Mouse (Mus musculus) CH12.LX (cell line): ENCODE results near the gene Klhl7. TPM values are rescaled to one million over a fixed set of nuclear protein-coding genes. Genes with fewer than 3 reads are reported as not detected.

Source experiments
- DNase-seq: peaks from one replicate; pipeline ENCODE4 v3.0.0-alpha.2; 2013; ENCODE audit errors: extremely low read depth
- H3K27ac ChIP-seq: 2 replicates; pipeline ENCODE4 v1.5.1; 2012; ENCODE audit warnings: low read depth, mild to moderate bottlenecking, control low read depth, moderate library complexity; ENCODE audit not compliant: insufficient read depth
- H3K27me3 ChIP-seq: replicated peaks from 2 replicates; pipeline ENCODE3; 2012; ENCODE audit warnings: inconsistent platforms
- H3K36me3 ChIP-seq, 2 experiments: replicated peaks in 1 of 2; 2 replicates each; pipeline versions ENCODE3 to v1.6.1; 2012; ENCODE audit warnings: inconsistent platforms in 1 of 2, low read length in 1 of 2, mild to moderate bottlenecking in 1 of 2, mixed read lengths in 1 of 2, moderate library complexity in 1 of 2; ENCODE audit not compliant: control insufficient read depth in 1 of 2, insufficient read depth in 1 of 2
- H3K4me1 ChIP-seq, 2 experiments: 2 replicates each; pipeline ENCODE4 v1.6.1; 2012; ENCODE audit warnings: inconsistent platforms in 1 of 2, moderate library complexity in 1 of 2; ENCODE audit not compliant: insufficient read depth in 2 of 2, control insufficient read depth in 1 of 2
- H3K4me2 ChIP-seq: 2 replicates; pipeline ENCODE4 v1.6.1; 2012; ENCODE audit warnings: low read depth, mild to moderate bottlenecking, control low read depth; ENCODE audit not compliant: poor library complexity, insufficient read depth, severe bottlenecking
- H3K4me3 ChIP-seq, 3 experiments: fragments of 150-350 bp in 1 of 3; sonication (generic) in 1 of 3; replicated peaks in 1 of 3; 2 replicates each; pipeline versions ENCODE3 to v1.5.1; 2011 to 2012; ENCODE audit warnings: low read depth in 2 of 3, low read length in 2 of 3, mild to moderate bottlenecking in 2 of 3, moderate library complexity in 2 of 3, control low read depth in 1 of 3, improper control_type of control experiment in 1 of 3, inconsistent platforms in 1 of 3, mixed read lengths in 1 of 3; ENCODE audit not compliant: poor library complexity in 1 of 3
- H3K79me2 ChIP-seq: replicated peaks from 2 replicates; pipeline ENCODE4 v1.6.1; 2012; ENCODE audit warnings: mild to moderate bottlenecking, moderate library complexity; ENCODE audit not compliant: control insufficient read depth, poor library complexity, insufficient read depth, severe bottlenecking; ENCODE audit errors: extremely low read depth
- H3K9ac ChIP-seq: 2 replicates; pipeline ENCODE4 v1.6.1; 2012; ENCODE audit warnings: low read depth, mild to moderate bottlenecking, control low read depth, moderate library complexity; ENCODE audit not compliant: insufficient read depth
- H3K9me3 ChIP-seq: replicated peaks from 2 replicates; pipeline ENCODE3; 2012; ENCODE audit warnings: low read length, inconsistent platforms, mixed read lengths
- BHLHE40 ChIP-seq: IDR thresholded peaks from 2 replicates; pipeline ENCODE4 v1.6.1; 2011; ENCODE audit warnings: mild to moderate bottlenecking, low read depth, low read length, improper control_type of control experiment
- CHD1 ChIP-seq: IDR thresholded peaks from 2 replicates; pipeline ENCODE4 v1.6.1; 2012; ENCODE audit warnings: low read depth, low read length, improper control_type of control experiment, inconsistent platforms
- CHD2 ChIP-seq: IDR thresholded peaks from 2 replicates; pipeline ENCODE4 v1.6.1; 2011; ENCODE audit warnings: low read length, improper control_type of control experiment
- CTCF ChIP-seq, 2 experiments: IDR thresholded peaks in 1 of 2; conservative IDR thresholded peaks in 1 of 2; 2 replicates each; pipeline ENCODE4 v1.5.1; 2011 to 2012; ENCODE audit warnings: low read depth in 2 of 2, low read length in 2 of 2, improper control_type of control experiment in 1 of 2, inconsistent platforms in 1 of 2, mild to moderate bottlenecking in 1 of 2, moderate library complexity in 1 of 2
- E2F4 ChIP-seq: IDR thresholded peaks from 2 replicates; pipeline ENCODE4 v1.6.1; 2011; ENCODE audit warnings: low read depth, low read length, improper control_type of control experiment; ENCODE audit not compliant: insufficient replicate concordance
- ELF1 ChIP-seq: IDR thresholded peaks from 2 replicates; pipeline ENCODE4 v1.6.1; 2014; ENCODE audit warnings: low read depth, mild to moderate bottlenecking, inconsistent platforms, low read length, improper control_type of control experiment
- EP300 ChIP-seq: IDR thresholded peaks from 2 replicates; pipeline ENCODE4 v1.6.1; 2011; ENCODE audit warnings: low read length, improper control_type of control experiment
- ETS1 ChIP-seq: conservative IDR thresholded peaks from 2 replicates; pipeline ENCODE4 v1.6.1; 2012; ENCODE audit warnings: low read depth, mild to moderate bottlenecking, inconsistent platforms, low read length, improper control_type of control experiment, moderate library complexity
- GABPA ChIP-seq: IDR thresholded peaks from 2 replicates; pipeline ENCODE4 v1.6.1; 2012; ENCODE audit warnings: low read depth, low read length, improper control_type of control experiment, inconsistent platforms; ENCODE audit not compliant: insufficient replicate concordance
- HCFC1 ChIP-seq: IDR thresholded peaks from 2 replicates; pipeline ENCODE4 v1.6.1; 2012; ENCODE audit warnings: low read depth, mild to moderate bottlenecking, inconsistent platforms, low read length, improper control_type of control experiment
- IRF4 ChIP-seq: IDR thresholded peaks from 2 replicates; pipeline ENCODE4 v1.6.1; 2014; ENCODE audit warnings: low read depth, mild to moderate bottlenecking, inconsistent platforms, low read length, improper control_type of control experiment
- JUND ChIP-seq: conservative IDR thresholded peaks from 2 replicates; pipeline ENCODE4 v1.6.1; 2011; ENCODE audit warnings: low read depth, low read length, improper control_type of control experiment
- KAT2A ChIP-seq: IDR thresholded peaks from 2 replicates; pipeline ENCODE4 v1.6.1; 2012; ENCODE audit warnings: low read length, improper control_type of control experiment, inconsistent platforms; ENCODE audit not compliant: insufficient replicate concordance
- MAX ChIP-seq: IDR thresholded peaks from 2 replicates; pipeline ENCODE4 v1.6.1; 2011; ENCODE audit warnings: low read length, improper control_type of control experiment
- MAZ ChIP-seq: IDR thresholded peaks from 2 replicates; pipeline ENCODE4 v1.6.1; 2012; ENCODE audit warnings: low read depth, mild to moderate bottlenecking, inconsistent platforms, low read length, improper control_type of control experiment, moderate library complexity
- MEF2A ChIP-seq: IDR thresholded peaks from 2 replicates; pipeline ENCODE4 v1.6.1; 2014; ENCODE audit warnings: low read depth, mild to moderate bottlenecking, inconsistent platforms, low read length, improper control_type of control experiment, borderline replicate concordance
- MXI1 ChIP-seq: IDR thresholded peaks from 2 replicates; pipeline ENCODE4 v1.6.1; 2011; ENCODE audit warnings: mild to moderate bottlenecking, low read depth, low read length, improper control_type of control experiment
- NELFE ChIP-seq: IDR thresholded peaks from 2 replicates; pipeline ENCODE4 v1.6.1; 2011; ENCODE audit warnings: low read depth, low read length, improper control_type of control experiment
- NRF1 ChIP-seq: IDR thresholded peaks from 2 replicates; pipeline ENCODE4 v1.6.1; 2014; ENCODE audit warnings: low read depth, mild to moderate bottlenecking, inconsistent platforms, low read length, improper control_type of control experiment, moderate library complexity
- RAD21 ChIP-seq: IDR thresholded peaks from 2 replicates; pipeline ENCODE4 v1.6.1; 2011; ENCODE audit warnings: low read depth, mild to moderate bottlenecking, low read length, improper control_type of control experiment, moderate library complexity
- RCOR1 ChIP-seq: conservative IDR thresholded peaks from 2 replicates; pipeline ENCODE4 v1.6.1; 2012; ENCODE audit warnings: low read depth, mild to moderate bottlenecking, inconsistent platforms, low read length, improper control_type of control experiment
- SMC3 ChIP-seq: IDR thresholded peaks from 2 replicates; pipeline ENCODE4 v1.6.1; 2011; ENCODE audit warnings: low read depth, low read length, improper control_type of control experiment
- TCF12 ChIP-seq: IDR thresholded peaks from 2 replicates; pipeline ENCODE4 v1.6.1; 2014; ENCODE audit warnings: low read depth, mild to moderate bottlenecking, inconsistent platforms, low read length, improper control_type of control experiment
- USF2 ChIP-seq: conservative IDR thresholded peaks from 2 replicates; pipeline ENCODE4 v1.6.1; 2011; ENCODE audit warnings: low read depth, low read length, improper control_type of control experiment
- ZC3H11A ChIP-seq: IDR thresholded peaks from 2 replicates; pipeline ENCODE4 v1.6.1; 2012; ENCODE audit warnings: low read depth, mild to moderate bottlenecking, inconsistent platforms, low read length, improper control_type of control experiment
- ZKSCAN1 ChIP-seq: IDR thresholded peaks from 2 replicates; pipeline ENCODE4 v1.6.1; 2012; ENCODE audit warnings: low read depth, inconsistent platforms, low read length, improper control_type of control experiment, borderline replicate concordance
- ZMIZ1 ChIP-seq: IDR thresholded peaks from 2 replicates; pipeline ENCODE4 v1.6.1; 2012; ENCODE audit warnings: low read depth, mild to moderate bottlenecking, inconsistent platforms, low read length, improper control_type of control experiment
- ZNF384 ChIP-seq: IDR thresholded peaks from 2 replicates; pipeline ENCODE4 v1.6.1; 2012; ENCODE audit warnings: low read depth, low read length, improper control_type of control experiment, inconsistent platforms
- dilution Hi-C: fragments of 300-500 bp; cut with MboI; formaldehyde crosslinking; loops from 2 replicates; pipeline ENCODE4 v1.14.3; 2020; ENCODE audit warnings: low sequenced_read_pairs; ENCODE audit not compliant: extremely low pct_unique_long_range_greater_than_20kb, extremely low pct_ligation_motif_present
- in situ Hi-C: fragments of 300-500 bp; cut with MboI; formaldehyde crosslinking; loops from 3 replicates; pipeline ENCODE4 v1.14.3; 2019; ENCODE audit warnings: low sequenced_read_pairs, low pct_ligation_motif_present, low pct_unique_long_range_greater_than_20kb, mixed read lengths
- polyA plus RNA-seq: library from polyadenylated mRNA; unstranded; fragments of >175 nt; gene quantifications from 2 replicates; pipeline ENCODE4 v1.2.1, GENCODE M21; 2012; ENCODE audit warnings: low read depth; ENCODE audit not compliant: insufficient read length
- total RNA-seq, 2 experiments: library from RNA; depleted of rRNA; stranded (reverse); fragments of 300-350 nt in 1 of 2; fragments of >200 nt in 1 of 2; gene quantifications; 2 replicates each; pipeline ENCODE4 v1.2.3; 2012 to 2014

The Klhl7 gene
- total and polyA plus RNA-seq, 3 experiments, result 20.4 to 71.4 (median 26.5) TPM

DNA sequence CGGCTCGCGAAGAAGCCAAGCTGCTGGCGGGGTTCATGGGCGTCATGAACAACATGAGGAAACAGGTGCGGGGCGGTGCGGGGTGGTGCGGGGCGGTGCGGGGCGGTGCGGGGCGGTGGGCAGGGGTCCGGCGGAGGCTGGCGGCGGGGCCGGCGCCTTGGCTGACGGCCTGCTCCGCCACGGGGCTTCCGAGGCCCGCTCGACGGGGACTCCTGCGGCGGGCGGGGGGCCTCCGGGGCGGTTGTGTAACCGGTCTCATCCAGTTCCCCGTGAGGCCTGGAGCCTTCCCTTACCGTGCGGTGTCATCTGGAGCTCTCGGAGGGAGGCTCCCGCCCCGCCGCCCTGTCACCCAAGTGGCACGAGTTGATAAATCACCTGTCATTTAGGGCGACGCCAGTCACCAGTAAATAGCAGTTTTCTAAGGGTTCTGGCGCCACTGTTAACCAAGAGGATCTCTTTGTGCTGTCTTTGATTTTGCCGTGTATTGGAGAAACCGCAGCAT lies 456 bp downstream of the Klhl7 start:
- peaks cover 0 to 12% of the 10 kb centered on the region in 2 experiments for H3K36me3 ChIP-seq
- peak overlapping the region; percentile 66 to 78 (median 74) for H3K4me3 ChIP-seq
- peaks cover 0 to 30% of the 10 kb centered on the region in 2 experiments; a peak in 2 of 4 replicates for H3K4me1 ChIP-seq
- peak overlapping the region; percentile 65 for H3K9ac ChIP-seq
- H3K27me3 ChIP-seq, result no peaks in the 10 kb centered on the region
- no peaks in the 10 kb centered on the region for H3K9me3 ChIP-seq
- in situ Hi-C loops, result no loop called here
- H3K27ac ChIP-seq, result peak overlapping the region; percentile 30
- peak overlapping the region; percentile 93 for H3K4me2 ChIP-seq
- dilution Hi-C loops, result no loop called here
- DNase-seq, result no peak
- TF ChIP-seq BHLHE40 (0 out of 2 replicates have a peak, but pooled peaks have one; percentile 25), CHD2 (no peak), TCF12 (no peak), NELFE (no peak)
- H3K79me2 ChIP-seq, result peaks cover 20% of the 10 kb centered on the region

DNA sequence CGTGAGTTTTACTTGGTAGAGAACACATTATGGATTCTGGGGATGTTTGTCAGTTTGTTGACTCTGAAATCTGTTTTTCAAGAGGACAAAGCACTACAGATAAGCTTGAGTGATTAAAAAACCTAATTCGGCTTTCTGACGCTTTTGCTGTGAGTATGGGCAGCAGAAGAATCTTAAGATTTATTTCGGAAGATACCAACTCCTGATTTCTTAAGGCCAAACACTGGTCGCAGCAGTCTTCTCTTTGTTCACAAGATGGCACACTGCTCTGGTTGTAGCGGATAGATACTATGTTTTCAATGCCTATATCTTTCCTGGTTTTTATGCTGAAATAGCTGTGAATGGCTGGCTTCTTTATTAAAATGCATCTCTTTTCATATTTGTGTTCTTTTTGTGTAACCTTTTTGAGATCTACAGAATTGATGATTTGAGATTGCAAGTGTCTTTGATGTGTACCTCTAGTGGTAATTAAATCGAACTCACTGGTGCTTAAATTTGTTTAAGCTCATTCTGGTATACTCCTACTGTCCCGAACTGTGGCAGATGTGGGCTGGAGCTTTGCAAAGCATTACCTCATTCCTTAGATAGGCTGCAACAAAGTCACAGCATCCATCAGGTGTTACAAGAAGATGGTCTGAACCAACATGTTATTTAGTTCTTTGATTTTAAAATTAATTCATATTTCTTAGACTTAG lies 1.2 kb downstream of the Klhl7 start:
- Histone ChIP-seq H3K4me1 (peaks cover 0 to 30% of the 10 kb centered on the region in 2 experiments; a peak in 2 of 4 replicates), H3K27ac (no peak overlapping the region), H3K36me3 (peaks cover 0 to 15% of the 10 kb centered on the region in 2 experiments), H3K4me3 (peak overlapping the region; percentile 63 to 78 (median 74)), H3K79me2 (peaks cover 20% of the 10 kb centered on the region), H3K27me3 (no peaks in the 10 kb centered on the region), H3K4me2 (peak overlapping the region; percentile 93), H3K9me3 (no peaks in the 10 kb centered on the region), H3K9ac (peak overlapping the region; percentile 65)
- TF ChIP-seq ZMIZ1, result no peak
- TF ChIP-seq CHD1, result peak; percentile 89
- TF ChIP-seq RCOR1, result no peak
- TF ChIP-seq IRF4, result no peak
- no peak for TF ChIP-seq ELF1
- TF ChIP-seq MAX, result no peak
- TF ChIP-seq RAD21, result peak; percentile 43
- no peak for TF ChIP-seq MAZ
- no peak for TF ChIP-seq ZNF384
- TF ChIP-seq NRF1, result no peak
- peak; percentile 34; the same call in 1 of the 2 replicates for TF ChIP-seq SMC3
- peak in 1 of 2 experiments; percentile 58; a peak in 2 of 4 replicates for TF ChIP-seq CTCF (conservative IDR thresholded peaks at IDR 0.05 in 1 of 2, IDR thresholded peaks at IDR 0.05 in 1 of 2; ENCODE audit: low read depth in 2 of 2, low read length in 2 of 2)
- TF ChIP-seq ETS1, result no peak
- no peak for TF ChIP-seq CHD2
- TF ChIP-seq NELFE, result no peak
- TF ChIP-seq ZC3H11A, result no peak
- TF ChIP-seq E2F4, result no peak
- TF ChIP-seq MEF2A, result no peak; the same call in 1 of the 2 replicates
- TF ChIP-seq ZKSCAN1, result no peak
- TF ChIP-seq USF2, result no peak
- no peak for TF ChIP-seq GABPA
- peak; percentile 27; the same call in 1 of the 2 replicates for TF ChIP-seq MXI1
- no peak for TF ChIP-seq JUND
- TF ChIP-seq HCFC1, result no peak
- TF ChIP-seq EP300, result no peak
- no peak for TF ChIP-seq KAT2A
- TF ChIP-seq BHLHE40, result no peak
- no peak for DNase-seq
- in situ Hi-C loops, result no loop called here
- dilution Hi-C loops, result no loop called here
